Mouse (Mus musculus): ENCODE data around the gene Efs.

Gene Efs

GRCm38 (mm10) chr14:54874165-54874564 lies 51.8 kb downstream of the Efs start:
- DNase-seq (ENCODE audit: low spot score in 2 of 2): no peak

GRCm38 (mm10) chr14:54870861-54871260 lies 55.1 kb downstream of the Efs start, which contains the start of gene Homez:
Gene Homez, minus strand, starts transcription at chr14:54870961.
- no peak for DNase-seq (ENCODE audit: low spot score in 2 of 2)

- DNase-seq (ENCODE audit: low spot score in 2 of 2): no peak
Measured at GRCm38 (mm10) chr14:54868026-54868425, 57.9 kb downstream of the Efs start.

GRCm38 (mm10) chr14:54866936-54867335 lies 59.0 kb downstream of the Efs start:
- no peak for DNase-seq (ENCODE audit: low spot score in 2 of 2)

Measured in right cerebral cortex, postnatal 36 days (tissue).